Mouse (Mus musculus) forelimb bud, embryonic 11.5 days (tissue): ENCODE data around the gene Eef2k.
A peak's percentile ranks its signal among the peaks of the same experiment; 100 is the strongest.
"Not testable (repeated sequence)": the region's sequence is repeated elsewhere in the genome, so short reads cannot be mapped to it uniquely, and the experiment has no call there.

ENCODE experiments used
- DNase-seq: peaks from one replicate; pipeline ENCODE4 v3.0.0-alpha.2; 2012; ENCODE audit warnings: low read depth, low spot score

The Eef2k gene

DNA sequence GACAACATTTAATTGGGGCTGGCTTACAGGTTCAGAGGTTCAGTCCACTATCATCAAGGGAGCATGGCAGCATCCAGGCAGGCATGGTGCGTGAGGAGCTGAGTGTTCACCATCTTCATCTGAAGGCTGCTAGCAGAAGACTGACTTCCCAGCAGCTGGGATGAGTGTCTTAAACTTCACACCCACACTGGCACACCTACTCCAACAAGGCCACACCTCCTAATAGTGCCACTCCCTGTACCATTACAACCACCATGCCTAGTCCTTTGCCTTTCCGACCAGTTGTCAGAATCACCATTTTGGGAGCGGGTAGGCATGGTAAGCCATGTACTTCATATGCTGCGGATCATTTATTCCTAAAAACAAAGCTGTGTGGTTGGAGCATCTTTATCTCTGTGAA is 38.1 kb downstream of the Eef2k start:
- no peak for DNase-seq

- no peak for DNase-seq
Observed at GRCm38 (mm10) chr7:120881451-120881850, 38.8 kb downstream of the Eef2k start.

DNA sequence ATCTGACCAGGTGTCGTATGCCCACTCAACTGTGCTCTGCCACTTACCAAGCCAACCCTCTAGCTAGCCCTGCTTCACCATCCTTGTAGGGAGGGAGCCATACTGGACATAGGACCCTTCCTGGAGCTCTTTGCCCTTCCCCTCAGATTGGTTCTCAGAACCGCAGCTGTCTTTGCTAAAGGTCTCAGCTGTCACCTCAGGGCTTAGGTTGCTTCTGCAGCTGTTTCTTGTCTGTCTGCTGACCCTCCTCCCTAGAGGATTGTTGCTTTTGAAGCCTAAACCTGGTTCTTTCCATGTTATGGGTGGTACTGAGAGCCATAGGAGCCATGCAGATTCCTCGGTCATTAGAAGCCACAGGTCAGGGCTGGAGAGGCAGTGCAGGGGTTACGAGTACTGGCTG is 40.0 kb downstream of the Eef2k start:
- DNase-seq, result no peak

DNA sequence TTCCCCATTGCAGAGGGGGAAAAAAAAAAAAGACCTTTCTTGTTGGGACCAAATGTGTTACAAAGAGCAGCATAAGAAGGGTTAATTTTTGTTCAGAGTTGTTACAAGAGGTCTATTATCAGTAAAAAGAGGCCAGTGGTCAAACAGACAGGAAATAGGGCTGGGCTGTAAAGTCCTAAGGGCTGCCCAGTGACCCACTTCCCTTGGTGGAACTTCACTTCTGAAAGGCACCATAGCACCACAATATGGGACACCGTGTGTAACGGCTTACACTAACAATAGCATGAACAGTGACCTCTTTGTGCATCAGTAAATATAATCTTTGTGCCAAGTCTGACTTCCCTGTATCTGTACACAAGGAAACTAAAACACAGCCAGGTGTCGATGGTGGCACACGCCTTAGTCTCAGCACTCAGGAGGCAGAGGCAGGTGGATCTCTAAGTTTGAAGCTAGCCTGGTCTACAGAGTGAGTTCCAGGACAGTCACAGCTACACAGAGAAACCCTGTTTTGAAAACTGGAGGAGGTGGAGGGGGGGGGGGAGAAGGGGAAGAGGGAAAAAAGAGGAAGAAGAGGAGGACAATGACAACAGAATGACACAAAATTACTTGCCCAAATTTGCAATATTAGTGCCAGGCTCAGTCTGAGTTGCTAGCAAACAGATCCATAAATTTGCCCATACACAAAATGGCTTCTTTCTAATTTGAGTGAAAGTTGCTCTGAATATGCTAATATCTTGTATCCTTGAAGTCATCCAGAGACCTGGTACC is 41.1 kb downstream of the Eef2k start:
- no peak for DNase-seq

- DNase-seq, result no peak
Observed at GRCm38 (mm10) chr7:120884746-120885145, 42.1 kb downstream of the Eef2k start.

- no peak for DNase-seq
Observed at GRCm38 (mm10) chr7:120893123-120893522, 50.5 kb downstream of the Eef2k start.

DNA sequence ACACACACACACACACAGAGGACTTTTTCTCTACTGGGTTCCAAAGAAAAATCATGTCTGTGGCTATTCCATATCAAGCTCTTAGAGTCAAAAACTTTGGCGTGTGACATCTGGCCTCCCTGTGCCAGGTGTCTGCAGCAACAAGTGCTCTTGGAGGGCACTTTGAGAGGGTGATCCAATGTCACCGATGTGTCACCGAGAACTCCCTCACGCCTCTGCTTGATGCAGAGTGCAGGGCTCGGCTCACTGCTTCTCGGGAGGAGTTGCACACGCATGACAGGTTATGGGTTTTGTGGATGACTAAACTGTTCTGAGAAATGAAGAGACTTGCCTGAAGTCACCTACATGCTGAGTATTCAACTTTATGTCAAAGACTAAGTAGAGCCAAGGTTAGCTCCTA is 54.4 kb downstream of the Eef2k start:
- DNase-seq, result no peak

DNA sequence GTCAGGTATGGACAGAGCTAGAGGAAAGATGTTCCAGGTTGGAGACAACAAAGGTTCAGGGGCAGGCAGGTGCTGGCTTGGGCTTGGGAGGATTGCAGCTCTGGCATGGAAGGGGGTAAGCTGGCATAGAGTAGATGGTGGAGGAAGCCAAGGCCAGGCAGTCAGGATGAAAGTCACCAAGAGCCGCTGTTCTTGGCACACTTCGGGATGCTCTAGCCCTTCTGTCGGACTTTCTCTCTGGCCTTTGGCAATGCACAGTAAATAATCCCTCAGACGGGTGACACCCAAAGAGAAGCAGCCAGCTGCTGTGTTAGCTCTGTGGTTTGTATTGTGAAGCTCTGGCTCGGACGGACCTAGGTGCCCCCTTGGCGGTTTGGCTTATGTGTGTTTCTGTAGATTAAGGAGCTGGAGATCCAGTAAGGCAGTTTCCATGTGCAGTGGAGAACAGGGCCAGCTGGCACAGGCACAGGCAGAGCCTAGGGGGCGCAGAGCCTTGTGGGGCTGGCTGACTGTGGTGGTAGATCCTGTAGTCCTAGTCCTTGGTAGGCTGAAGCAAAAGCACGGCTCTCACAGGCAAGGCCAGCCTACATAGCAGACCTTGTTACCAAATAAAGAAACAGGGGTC is 55.2 kb downstream of the Eef2k start:
- no peak for DNase-seq

DNA sequence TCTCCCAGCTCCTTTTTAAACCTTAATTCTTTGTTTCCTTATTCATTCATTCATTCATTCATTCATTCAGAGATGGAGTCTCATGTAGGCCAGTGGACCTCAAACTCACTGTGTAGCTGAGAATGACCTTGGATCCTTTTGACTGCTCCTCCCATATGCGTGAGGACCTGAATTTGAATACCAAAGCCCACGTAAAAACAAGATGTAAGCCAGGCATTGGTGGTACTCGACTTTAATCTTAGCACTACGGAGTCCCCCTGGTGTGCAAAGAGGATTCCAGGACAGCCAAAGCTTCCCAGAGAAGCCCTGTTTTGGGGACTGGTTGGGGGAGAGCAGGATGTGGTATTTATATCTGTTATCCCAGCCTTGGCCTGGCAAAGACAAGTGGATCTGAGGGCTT is 57.6 kb downstream of the Eef2k start:
- DNase-seq, result no peak

DNA sequence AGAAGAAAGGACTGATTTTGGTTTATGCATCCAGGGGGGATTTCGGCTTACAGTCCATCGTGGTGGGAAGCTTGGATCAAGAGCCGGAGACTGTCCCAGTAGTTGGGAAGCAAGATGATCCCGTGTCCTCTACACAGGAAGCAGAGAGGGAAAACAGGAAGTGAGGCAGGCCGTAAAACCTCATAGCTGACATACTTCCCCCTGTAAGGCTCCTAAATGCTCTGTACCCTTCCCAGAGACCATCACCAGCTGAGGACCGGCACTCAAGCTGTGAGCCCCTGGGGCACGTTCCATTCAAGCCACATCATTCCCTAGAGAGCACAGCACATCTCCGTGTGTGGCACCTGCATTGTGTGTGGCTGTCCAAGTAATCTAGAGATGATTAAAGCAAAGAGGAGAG is 59.1 kb downstream of the Eef2k start:
- DNase-seq, result no peak

- no peak for DNase-seq
Observed at GRCm38 (mm10) chr7:120902931-120903330, 60.3 kb downstream of the Eef2k start.

- not testable (repeated sequence) for DNase-seq
Observed at GRCm38 (mm10) chr7:120910172-120910571, 67.5 kb downstream of the Eef2k start.

DNA sequence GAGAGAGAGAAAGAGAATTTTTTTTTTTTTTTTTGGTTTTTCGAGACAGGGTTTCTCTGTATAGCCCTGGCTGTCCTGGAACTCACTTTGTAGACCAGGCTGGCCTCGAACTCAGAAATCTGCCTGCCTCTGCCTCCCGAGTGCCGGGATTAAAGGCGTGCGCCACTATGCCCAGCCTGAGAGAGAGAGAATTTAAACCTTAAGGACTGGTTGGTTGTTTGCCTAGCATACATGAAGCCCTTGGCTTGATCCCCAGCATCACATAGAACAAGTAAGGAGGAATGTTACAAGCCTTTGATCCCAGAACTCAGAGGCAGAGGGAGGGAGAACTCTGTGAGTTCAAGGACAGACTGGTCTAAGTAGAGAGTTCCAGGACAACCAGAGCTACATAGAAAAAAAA is 68.6 kb downstream of the Eef2k start:
- DNase-seq, result not testable (repeated sequence)

GRCm38 (mm10) chr7:120913332-120913731 is 70.7 kb downstream of the Eef2k start:
- DNase-seq, result no peak

DNA sequence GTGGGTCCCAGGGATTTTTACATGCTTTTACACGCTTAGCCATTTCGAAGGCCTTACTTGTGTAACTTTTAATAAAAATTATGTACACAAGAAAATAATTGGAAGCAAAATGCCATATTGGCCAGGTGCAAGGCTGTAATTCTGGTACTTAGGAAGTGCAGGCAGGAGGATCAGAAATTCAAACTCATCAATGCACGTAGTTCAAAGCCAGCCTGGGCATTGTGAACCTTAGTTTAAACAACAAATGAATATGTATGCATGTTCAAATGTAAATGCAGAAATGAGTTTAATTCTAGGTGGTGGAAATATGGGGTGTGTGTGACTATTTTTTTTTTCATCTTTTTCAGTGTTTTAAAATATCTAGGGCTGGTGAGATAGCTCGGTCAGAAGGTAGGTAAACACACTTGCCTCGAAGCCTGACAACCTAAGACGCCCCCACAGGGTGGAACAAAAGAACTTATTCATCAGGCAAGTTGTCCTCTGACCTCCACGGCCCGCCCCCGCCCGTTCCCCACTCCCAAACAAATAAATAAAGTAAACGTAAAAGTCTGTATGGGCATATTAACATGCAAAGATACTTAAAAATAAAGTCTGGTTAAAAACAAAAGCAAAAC is 73.7 kb downstream of the Eef2k start:
- DNase-seq, result no peak

GRCm38 (mm10) chr7:120917279-120917591 is 74.6 kb downstream of the Eef2k start:
- DNase-seq, result no peak

GRCm38 (mm10) chr7:120917592-120918461 is 75.2 kb downstream of the Eef2k start, which contains the start of gene Polr3e:
Gene Polr3e, plus strand, starts transcription at chr7:120917744.
- peak; percentile 98 for DNase-seq

GRCm38 (mm10) chr7:120918526-120918962 is 75.9 kb downstream of the Eef2k start:
- peak; percentile 91 for DNase-seq

- DNase-seq, result no peak
Observed at GRCm38 (mm10) chr7:120933110-120933509, 90.5 kb downstream of the Eef2k start.

DNA sequence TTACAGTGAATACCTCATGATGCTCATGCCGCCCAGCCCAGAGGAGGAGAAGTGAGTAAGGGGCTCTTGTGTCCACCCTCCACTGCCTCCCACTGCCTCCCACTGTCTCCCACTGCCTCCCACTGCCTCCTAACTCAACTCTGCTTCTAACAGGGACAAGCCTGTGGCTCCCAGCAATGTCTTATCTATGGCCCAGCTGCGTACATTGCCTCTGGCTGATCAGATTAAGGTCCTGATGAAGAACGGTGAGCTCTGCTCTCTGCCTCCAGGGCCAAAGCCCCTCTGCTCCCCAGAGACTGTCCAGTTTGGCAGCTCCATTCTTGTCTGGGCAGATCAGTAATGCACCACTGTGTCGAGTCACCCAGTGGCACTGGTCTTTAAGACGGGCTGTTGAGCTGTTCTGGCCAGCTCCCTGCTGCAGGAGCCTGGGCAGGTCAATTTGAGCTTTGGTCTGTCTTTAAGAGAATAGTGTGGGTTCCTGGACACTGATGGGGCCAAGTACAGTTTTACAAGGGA is 91.1 kb downstream of the Eef2k start:
- DNase-seq, result no peak

GRCm38 (mm10) chr7:120934716-120935115 is 92.1 kb downstream of the Eef2k start:
- DNase-seq, result peak; percentile 64

DNA sequence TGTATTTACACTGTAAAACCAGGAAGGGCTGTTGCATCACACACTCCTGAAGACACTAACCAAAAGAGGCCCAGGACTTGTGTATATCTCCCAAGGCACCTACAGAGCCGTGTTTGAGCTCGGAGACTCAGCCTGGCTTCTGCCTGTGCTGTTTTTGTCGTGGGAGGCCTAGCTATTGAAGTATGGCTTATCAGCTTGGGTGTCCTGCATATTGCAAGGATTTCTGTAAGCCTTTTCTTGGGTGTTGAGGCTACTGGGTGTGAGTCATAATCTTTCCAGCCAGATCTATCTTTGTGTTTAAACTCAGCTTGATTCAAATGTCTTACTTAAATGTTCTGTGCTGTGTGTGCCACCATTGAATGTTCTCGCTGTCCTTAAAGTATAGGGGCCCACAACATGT is 93.9 kb downstream of the Eef2k start:
- no peak for DNase-seq
